Mouse (Mus musculus): ENCODE data around the gene Npnt.

Gene Npnt

GRCm38 (mm10) chr3:132860796-132861195 lies 89.3 kb downstream of the Npnt start:
- in situ Hi-C loops (cut with MboI; ENCODE audit: low sequenced_read_pairs), result no loop called here

DNA sequence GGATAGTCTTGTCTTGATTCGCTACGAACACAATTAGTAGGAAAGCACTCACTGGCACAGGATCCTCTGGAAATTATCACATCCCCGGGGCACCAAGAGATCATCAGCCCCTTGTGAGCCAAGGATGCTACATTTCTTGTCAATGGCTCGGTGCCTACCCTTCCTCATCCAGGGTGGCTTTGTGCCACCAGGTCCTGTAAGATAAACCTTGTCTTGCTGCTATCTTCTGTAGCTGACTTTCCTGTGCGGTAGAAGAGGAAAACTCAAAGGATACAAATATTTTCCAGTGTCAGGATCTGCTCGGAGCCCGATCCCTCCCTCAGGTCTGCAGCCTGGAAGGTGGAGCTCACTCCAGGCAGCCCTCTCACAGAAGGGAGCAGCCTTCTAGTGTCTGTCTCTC lies 90.5 kb downstream of the Npnt start:
- in situ Hi-C loops (cut with MboI; ENCODE audit: low sequenced_read_pairs), result no loop called here

GRCm38 (mm10) chr3:132858849-132859248 lies 91.2 kb downstream of the Npnt start:
- in situ Hi-C loops (cut with MboI; ENCODE audit: low sequenced_read_pairs), result no loop called here

GRCm38 (mm10) chr3:132856651-132857050 lies 93.4 kb downstream of the Npnt start:
- in situ Hi-C loops (cut with MboI; ENCODE audit: low sequenced_read_pairs), result no loop called here

DNA sequence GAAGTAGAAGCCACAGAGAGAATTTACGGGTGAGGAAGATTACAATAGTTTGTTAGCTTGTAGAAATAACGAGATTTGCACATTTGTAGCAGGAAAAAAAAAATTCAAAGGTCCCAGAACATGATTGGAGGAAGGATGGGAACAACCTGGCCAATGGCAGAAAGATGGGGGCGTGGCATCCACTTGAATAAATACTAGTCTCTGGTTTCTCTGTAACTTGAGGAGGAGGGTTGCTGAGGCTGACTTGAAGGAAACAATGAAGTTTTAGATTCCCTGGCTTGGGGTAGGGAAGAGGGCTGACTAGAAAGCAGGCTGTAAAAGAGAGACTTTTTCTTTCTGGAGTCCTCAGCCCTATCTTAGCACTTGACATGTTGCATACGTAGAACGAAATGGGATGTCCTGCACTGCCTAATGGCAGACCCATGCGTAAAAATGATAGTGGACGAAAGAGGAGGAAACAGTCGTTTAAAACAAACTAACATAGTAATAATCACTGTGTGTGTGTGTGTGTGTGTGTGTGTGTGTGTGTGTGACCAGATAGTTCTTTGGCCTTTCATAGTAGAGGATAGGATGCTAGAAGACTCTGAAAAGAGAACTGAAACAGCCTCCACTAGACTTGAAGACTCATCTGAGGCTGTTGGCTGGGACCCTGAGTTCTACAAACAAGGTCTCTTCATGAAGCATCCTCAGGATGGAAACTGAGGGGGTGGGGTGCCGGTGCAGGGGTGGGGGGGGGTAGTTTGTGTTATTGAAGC lies 94.5 kb downstream of the Npnt start:
- in situ Hi-C loops (cut with MboI; ENCODE audit: low sequenced_read_pairs), result no loop called here

- in situ Hi-C loops (cut with MboI; ENCODE audit: low sequenced_read_pairs), result no loop called here
These were observed 95.8 kb downstream of the Npnt start for GRCm38 (mm10) chr3:132854271-132854670.

- in situ Hi-C loops (cut with MboI; ENCODE audit: low sequenced_read_pairs), result no loop called here
These were observed 98.0 kb downstream of the Npnt start for GRCm38 (mm10) chr3:132851841-132852728.

- in situ Hi-C loops (cut with MboI; ENCODE audit: low sequenced_read_pairs), result no loop called here
These were observed 98.7 kb downstream of the Npnt start for GRCm38 (mm10) chr3:132851417-132851816.

DNA sequence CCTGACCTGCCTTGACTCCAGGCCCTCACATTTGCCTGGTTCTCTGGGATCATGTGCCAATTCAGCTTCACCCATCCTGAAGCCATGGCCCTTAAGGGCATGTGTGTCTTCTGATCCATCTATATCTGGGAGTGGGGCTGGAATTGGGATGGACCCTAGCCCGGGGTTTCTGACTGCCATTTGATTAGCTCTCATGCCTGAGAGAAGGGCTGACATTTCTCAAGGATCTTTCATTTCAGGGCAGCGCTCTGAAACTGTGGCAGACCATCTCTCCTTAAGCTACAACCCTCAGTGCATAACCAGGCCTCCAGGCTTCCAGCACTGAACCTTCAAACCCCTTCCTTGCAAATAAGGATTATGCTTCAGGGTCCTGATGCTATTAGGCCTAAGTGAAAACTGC lies 99.7 kb downstream of the Npnt start:
- in situ Hi-C loops (cut with MboI; ENCODE audit: low sequenced_read_pairs), result no loop called here

- in situ Hi-C loops (cut with MboI; ENCODE audit: low sequenced_read_pairs), result no loop called here
These were observed 100.4 kb downstream of the Npnt start for GRCm38 (mm10) chr3:132849669-132850068.

DNA sequence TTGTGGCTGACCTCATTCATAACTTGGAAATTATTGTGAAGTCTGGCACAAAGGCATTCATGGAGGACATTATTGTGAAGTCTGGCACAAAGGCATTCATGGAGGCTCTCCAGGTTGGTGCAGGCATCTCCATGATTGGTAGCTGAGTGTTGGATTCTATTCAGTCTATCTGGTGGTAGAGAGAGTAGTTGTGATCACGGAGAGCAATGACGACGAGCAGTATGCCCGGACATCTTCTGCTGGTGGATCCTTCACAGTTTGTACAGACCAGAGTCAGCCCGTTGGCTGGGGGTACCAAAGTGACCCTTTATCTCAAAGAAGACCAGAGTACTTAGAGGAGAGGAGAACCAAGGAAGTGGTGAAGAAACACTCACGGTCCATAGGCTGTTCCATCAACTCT lies 107.4 kb downstream of the Npnt start:
- in situ Hi-C loops (cut with MboI; ENCODE audit: low sequenced_read_pairs), result no loop called here

GRCm38 (mm10) chr3:132839516-132839915 lies 110.6 kb downstream of the Npnt start:
- in situ Hi-C loops (cut with MboI; ENCODE audit: low sequenced_read_pairs), result no loop called here

GRCm38 (mm10) chr3:132838656-132839417 lies 111.3 kb downstream of the Npnt start:
- in situ Hi-C loops (cut with MboI; ENCODE audit: low sequenced_read_pairs), result no loop called here

- in situ Hi-C loops (cut with MboI; ENCODE audit: low sequenced_read_pairs), result no loop called here
These were observed 113.0 kb downstream of the Npnt start for GRCm38 (mm10) chr3:132837134-132837533.

DNA sequence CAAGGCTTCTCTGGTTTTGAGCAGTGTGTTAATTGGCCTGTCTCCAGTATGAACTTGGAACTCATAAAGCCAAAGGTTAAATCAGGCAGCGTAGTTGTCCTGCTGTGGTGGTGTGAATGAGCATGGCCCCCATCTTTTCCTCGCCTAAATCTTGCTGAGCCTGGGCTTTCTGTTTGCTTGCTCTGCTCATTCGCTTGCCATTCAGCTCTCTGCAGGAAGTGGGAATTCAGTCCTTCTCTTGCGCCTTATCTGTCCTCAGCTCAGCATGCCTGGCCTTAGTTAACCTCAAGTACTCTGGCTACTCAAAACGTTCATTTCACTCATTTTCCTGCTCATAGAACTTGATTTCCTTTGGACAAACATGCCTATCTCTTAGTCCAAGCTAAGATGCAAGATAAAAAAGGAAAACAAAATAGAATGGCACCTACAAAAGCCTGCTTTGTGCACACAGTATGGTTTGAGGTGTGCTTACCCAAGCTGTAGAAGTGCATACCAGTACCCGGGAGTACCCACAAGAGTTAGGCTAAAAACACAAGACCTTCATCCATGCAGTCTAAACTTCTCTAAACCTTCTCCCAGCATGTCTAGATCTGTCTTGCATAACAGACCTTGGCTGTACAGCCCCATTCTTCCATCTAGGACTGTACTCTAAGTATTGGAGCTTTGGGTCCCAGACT lies 114.8 kb downstream of the Npnt start:
- in situ Hi-C loops (cut with MboI; ENCODE audit: low sequenced_read_pairs), result no loop called here

Data from CH12F3 (cell line).